Mouse (Mus musculus): Measurements from ENCODE around the gene Atxn2. TPM values are rescaled to one million over a fixed set of nuclear protein-coding genes. Genes with fewer than 3 reads are reported as not detected.

Gene Atxn2
- polyA plus RNA-seq (2012) = 47.6 and 52.0 TPM in 2 replicates

GRCm38 (mm10) chr5:121711174-121711927 is at the start of gene Atxn2:
Gene Atxn2 (plus strand): TSS chr5:121711337.

GRCm38 (mm10) chr5:121837441-121838340 is 126.6 kb downstream of the Atxn2 start, which contains the start of gene Sh2b3:
Gene Sh2b3 (minus strand): TSS chr5:121837646.

GRCm38 (mm10) chr5:121848743-121849142 is 137.6 kb downstream of the Atxn2 start, which contains the start of gene Pheta1:
Gene Pheta1 (plus strand): TSS chr5:121848984.

Other genes starting within 250 kb of the Atxn2 start
- 0.09 TPM in 1 of 2 replicates, not detected in the other for gene Adam1b, start 207.9 kb upstream of the Atxn2 start, polyA plus RNA-seq (2012)
- gene Adam1a, start 165.9 kb upstream of the Atxn2 start, polyA plus RNA-seq (2012) = 0.66 and 1.1 TPM in 2 replicates
- gene Gm42878, start 165.9 kb upstream of the Atxn2 start, polyA plus RNA-seq (2012) = not detected in 2 replicates
- gene Mapkapk5, start 165.4 kb upstream of the Atxn2 start, polyA plus RNA-seq (2012) = 73.7 and 89.7 TPM in 2 replicates
- gene Aldh2, start 117.5 kb upstream of the Atxn2 start, polyA plus RNA-seq (2012) = 819 and 839 TPM in 2 replicates
- 1.2 and 1.5 TPM in 2 replicates for gene Acad12, start 92.4 kb upstream of the Atxn2 start, polyA plus RNA-seq (2012)
- 2.3 and 3.4 TPM in 2 replicates for gene Acad10, start 50.8 kb upstream of the Atxn2 start, polyA plus RNA-seq (2012)
- 13.3 and 15.3 TPM in 2 replicates for gene Brap, start 50.8 kb upstream of the Atxn2 start, polyA plus RNA-seq (2012)
- gene Sh2b3, start 126.3 kb downstream of the Atxn2 start, polyA plus RNA-seq (2012) = 188 and 211 TPM in 2 replicates
- 18.9 and 24.4 TPM in 2 replicates for gene Pheta1, start 137.6 kb downstream of the Atxn2 start, polyA plus RNA-seq (2012)

Data from megakaryocyte-erythroid progenitor cell, adult 5 weeks (primary cell).